Mouse (Mus musculus): ENCODE results near the gene Aff1. TPM values are rescaled to one million over a fixed set of nuclear protein-coding genes. Genes with fewer than 3 reads are reported as not detected.
A peak's percentile ranks its signal among the peaks of the same experiment; 100 is the strongest.

Aff1 gene
- total RNA-seq, 1 experiment from 2014 or later = 76.9 TPM

DNA sequence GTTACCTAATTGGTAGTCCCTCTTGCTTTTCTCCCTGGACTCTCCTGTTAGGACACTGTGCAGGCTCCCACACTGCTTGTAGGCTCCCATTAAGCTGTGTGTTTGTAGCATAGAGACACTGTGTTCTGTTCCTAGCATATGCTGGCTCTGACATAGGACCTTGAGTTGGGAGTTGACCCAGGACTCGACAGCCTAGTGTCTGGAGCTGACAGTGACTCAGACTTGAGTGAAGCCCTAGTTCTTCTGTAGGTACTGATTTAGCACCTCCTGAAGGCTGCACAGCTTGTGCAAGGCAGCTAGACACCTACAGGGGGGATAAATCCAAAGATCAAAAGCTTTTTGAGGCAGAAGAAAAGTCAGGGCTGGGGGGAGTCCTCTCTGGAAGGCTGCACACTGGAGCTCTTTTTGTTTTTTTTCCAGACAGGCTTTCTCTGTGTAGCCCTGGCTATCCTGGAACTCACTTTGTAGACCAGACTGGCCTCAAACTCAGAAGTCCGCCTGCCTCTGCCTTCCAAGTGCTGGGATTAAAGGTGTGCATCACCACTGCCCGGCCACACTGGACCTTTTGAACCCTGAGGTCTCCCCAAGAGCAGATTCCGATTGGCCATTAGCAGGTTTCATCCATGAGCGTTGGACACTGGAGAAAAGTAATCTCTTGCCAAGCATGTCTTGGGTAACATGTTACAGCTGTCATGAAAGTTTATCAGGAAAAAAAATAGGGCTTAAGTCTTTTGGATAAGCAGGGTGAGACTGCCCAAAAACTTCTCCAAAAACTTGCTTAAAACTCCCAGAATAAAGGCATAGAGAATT, 48.1 kb downstream of the Aff1 start:
- ATAC-seq (ENCODE audit: extremely low read depth, insufficient number of reproducible peaks, low FRiP score, poor library complexity, severe bottlenecking) = no peak

DNA sequence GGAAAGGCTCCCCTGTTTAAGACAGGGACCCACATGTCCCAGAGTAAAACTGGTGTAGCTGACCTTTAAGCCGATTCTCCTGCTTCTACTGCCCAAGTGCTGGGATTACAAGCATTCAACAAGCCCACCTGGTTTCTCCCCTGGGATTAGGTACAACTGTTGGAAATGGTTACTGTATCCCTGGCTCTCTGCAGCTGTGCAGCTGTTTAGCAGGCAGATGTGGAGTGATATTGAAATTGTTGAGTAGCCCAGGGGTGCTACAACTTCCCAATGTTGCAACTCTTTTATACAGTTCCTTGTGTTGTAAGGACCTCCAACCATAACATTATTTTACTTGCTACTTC, 48.7 kb downstream of the Aff1 start:
- ATAC-seq (ENCODE audit: extremely low read depth, insufficient number of reproducible peaks, low FRiP score, poor library complexity, severe bottlenecking) = no peak

GRCm38 (mm10) chr5:103741443-103741842, 49.3 kb downstream of the Aff1 start:
- no peak for ATAC-seq (ENCODE audit: extremely low read depth, insufficient number of reproducible peaks, low FRiP score, poor library complexity, severe bottlenecking)

- ATAC-seq (ENCODE audit: extremely low read depth, insufficient number of reproducible peaks, low FRiP score, poor library complexity, severe bottlenecking) = no peak
These were observed 49.8 kb downstream of the Aff1 start for GRCm38 (mm10) chr5:103741992-103742391.

- ATAC-seq (ENCODE audit: extremely low read depth, insufficient number of reproducible peaks, low FRiP score, poor library complexity, severe bottlenecking) = peak; percentile 62; the same call in 1 of the 2 replicates
These were observed 52.4 kb downstream of the Aff1 start for GRCm38 (mm10) chr5:103744531-103744930.

GRCm38 (mm10) chr5:103745635-103746034, 53.5 kb downstream of the Aff1 start:
- ATAC-seq (ENCODE audit: extremely low read depth, insufficient number of reproducible peaks, low FRiP score, poor library complexity, severe bottlenecking) = no peak

DNA sequence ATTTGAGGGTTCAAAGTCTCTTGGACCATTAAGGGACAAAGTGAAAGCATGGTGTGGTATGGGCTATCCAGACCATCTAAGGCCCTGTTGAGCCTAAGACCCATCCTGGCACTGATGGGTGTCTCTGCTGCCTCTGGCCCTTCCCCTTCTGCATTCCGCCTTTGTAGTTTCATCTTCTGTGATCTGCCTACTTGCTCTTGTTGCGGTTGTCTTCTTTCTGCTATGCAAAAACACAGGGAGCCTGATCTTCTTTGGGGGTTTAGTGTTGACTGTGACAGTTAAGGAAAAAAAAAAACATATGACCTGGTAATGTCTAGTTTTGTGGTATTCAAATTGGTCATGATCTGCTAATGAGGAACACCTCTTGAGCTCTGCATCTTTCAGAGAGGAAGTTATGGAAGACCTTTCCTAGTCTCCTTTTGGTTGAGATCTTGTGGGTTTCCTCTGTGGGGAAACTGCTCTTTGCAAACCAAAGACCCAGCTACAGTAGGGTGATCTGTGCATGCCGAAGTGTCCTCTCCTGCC, 54.4 kb downstream of the Aff1 start:
- ATAC-seq (ENCODE audit: extremely low read depth, insufficient number of reproducible peaks, low FRiP score, poor library complexity, severe bottlenecking) = peak; percentile 72

- 0 out of 2 replicates have a peak, but pooled peaks have one; percentile 20 for ATAC-seq (ENCODE audit: extremely low read depth, insufficient number of reproducible peaks, low FRiP score, poor library complexity, severe bottlenecking)
These were observed 54.9 kb downstream of the Aff1 start for GRCm38 (mm10) chr5:103747098-103747497.

- no peak for ATAC-seq (ENCODE audit: extremely low read depth, insufficient number of reproducible peaks, low FRiP score, poor library complexity, severe bottlenecking)
These were observed 56.2 kb downstream of the Aff1 start for GRCm38 (mm10) chr5:103748343-103748742.

DNA sequence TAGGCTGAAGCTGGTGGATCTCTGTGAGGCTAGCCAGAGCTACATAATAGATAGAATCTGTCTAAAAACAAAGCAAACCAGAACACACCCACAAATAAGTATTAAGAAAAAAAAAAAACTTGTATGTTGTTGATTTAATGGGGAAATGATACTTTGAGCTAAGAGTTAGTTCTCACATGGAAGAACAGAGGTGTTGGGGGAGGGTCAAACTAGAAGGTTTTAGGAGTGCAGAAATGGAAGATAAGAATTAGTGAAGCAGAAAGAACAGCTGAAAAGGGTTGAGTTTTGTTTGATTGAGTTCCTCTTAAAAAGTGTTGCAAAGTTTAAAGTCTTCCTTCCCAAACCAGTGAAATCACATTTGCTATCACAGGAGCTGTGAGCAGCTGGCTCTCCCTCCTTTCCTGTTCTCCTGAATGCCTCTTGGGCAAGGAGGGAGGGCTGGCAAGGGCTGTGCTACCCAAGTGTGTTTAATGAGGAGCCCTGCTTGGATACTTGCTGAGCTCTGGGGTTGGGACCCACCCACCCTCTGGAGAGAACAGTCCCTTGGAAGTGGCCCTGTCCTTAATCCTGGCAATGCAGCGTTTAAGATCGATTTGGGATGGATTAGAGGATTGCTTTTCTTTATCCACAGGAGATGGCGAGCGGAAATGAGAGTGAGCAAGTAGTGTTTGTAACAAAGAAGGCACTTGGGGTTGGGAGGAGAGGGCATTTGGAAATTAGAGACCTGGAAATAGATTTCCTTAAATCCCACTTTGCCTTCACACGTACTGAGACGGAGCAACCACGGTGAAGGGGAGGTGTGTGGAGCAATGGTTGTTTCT, 57.5 kb downstream of the Aff1 start:
- ATAC-seq (ENCODE audit: extremely low read depth, insufficient number of reproducible peaks, low FRiP score, poor library complexity, severe bottlenecking) = no peak

- peak; percentile 51 for ATAC-seq (ENCODE audit: extremely low read depth, insufficient number of reproducible peaks, low FRiP score, poor library complexity, severe bottlenecking)
These were observed 60.7 kb downstream of the Aff1 start for GRCm38 (mm10) chr5:103752665-103753510.

DNA sequence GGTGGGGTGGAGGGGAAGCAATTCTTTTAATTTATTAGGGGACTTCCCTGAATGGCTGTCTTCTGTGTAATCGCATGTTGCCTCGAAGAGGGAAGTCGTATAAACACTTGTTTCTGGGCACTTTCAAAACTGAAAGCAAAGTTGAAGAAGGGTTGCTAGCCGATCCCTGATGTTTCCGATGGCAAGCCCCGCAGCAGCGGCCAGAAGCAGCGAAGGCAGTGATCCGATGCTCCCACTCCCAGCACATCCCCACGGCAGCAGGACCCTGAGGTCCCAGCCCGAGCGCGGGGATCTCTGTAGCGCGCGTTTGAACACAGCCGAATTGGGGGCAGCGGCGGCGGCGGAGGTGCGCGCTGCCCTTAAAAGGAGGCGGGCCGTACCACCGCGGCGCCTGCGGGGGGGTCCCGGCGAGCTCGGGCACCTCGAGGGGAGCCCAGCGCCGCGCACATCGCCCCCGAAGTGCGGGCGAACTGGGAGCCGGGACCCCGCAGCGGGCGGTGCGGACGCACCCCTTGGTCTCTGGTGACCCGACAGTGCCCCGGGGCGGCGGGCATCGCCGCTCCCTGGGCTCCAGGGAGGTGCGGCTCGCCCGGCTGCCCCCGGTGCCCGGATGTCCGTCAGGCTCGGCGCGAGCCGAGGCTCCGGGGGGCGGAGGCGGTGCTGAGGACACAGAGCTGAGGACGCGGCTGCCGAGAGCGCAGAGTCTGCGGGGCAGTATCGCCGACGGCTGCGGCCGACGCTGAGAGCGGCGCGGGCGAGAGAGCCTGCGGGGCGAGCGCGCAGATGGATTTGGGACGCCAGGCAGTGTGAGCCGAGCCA, 61.5 kb downstream of the Aff1 start:
- ATAC-seq (ENCODE audit: extremely low read depth, insufficient number of reproducible peaks, low FRiP score, poor library complexity, severe bottlenecking) = peak; percentile 65

- no peak for ATAC-seq (ENCODE audit: extremely low read depth, insufficient number of reproducible peaks, low FRiP score, poor library complexity, severe bottlenecking)
These were observed 62.4 kb downstream of the Aff1 start for GRCm38 (mm10) chr5:103754330-103755134.

DNA sequence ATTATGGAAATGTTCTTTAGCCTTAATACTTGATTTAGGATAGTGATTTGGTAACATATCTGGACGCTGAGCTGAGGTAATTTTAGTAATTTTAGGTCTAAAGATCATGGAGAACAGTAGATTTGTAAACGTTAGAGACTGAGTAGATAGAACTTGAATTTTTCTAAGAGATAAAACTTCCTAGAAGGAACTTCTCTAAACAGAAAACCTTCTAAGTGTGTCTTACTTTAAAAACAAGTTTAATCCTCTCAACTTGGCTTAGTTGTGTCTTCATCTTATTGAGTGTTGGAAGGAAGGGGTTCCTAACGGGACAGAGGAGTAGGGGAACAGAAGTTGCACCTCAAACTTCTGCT, 62.9 kb downstream of the Aff1 start:
- ATAC-seq (ENCODE audit: extremely low read depth, insufficient number of reproducible peaks, low FRiP score, poor library complexity, severe bottlenecking) = no peak

DNA sequence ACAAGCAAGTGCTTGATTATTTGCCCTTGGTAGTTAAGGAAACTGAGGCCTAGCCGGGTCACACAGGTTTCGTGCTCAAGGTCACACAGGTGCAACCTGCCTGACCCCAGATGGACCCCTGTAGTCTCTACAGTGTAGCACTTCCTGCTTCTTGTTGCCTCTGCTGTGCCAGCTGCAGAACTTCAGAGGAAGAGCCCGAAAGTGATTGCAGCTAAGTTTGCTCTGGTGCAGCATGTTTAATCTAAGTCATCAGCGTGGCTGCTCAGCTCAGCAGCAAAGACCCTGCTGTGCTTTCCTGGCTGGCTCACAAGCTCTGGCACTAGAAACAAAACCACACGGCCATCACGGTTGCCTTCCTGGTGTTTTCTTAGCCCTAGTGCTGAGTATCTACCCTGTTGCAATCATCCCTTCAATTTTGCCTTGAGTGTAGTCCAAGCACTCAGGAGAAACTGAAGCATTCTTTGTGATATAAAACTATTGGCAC, 64.1 kb downstream of the Aff1 start:
- ATAC-seq (ENCODE audit: extremely low read depth, insufficient number of reproducible peaks, low FRiP score, poor library complexity, severe bottlenecking) = no peak

DNA sequence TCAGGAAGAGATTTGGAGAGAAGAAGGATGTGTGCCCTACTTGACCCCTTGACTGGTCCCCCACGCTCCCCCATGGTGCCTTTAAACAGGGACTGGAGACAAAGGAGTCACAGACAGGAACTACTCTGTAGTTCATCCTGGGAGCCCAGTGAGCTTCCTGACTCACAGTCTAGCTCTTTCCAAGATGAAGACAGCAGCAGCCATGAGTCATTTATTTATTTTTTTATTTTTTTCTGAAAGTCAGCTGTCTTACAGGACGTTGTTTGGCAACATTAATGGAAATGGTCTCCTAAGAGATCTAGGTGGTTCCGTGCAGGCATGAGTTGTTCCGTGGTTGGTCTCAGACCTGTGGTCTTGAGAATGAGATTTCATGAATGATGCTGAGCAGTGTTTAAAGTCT, 66.3 kb downstream of the Aff1 start:
- ATAC-seq (ENCODE audit: extremely low read depth, insufficient number of reproducible peaks, low FRiP score, poor library complexity, severe bottlenecking) = no peak

All from neutrophil, adult 5-6 weeks (primary cell).